8 mouse cellular contexts compared by ENCODE assay signal in genomic region chr2:152398691-152399090, GRCm38 (mm10). TPM values are rescaled to one million over a fixed set of nuclear protein-coding genes. Genes with fewer than 3 reads are reported as not detected.
DNase-seq lines count a peak whose midpoint lies in the region; ATAC-seq lines count a peak whose summit lies in the region.

No protein-coding gene starts in this region.

- peak; percentile 86 for ATAC-seq in intestine, embryonic 16.5 days

- H3K4me2 ChIP-seq in intestine, embryonic 16.5 days (ENCODE audit: low read depth, low read length): peak overlapping the region; percentile 86

- no peaks in the 10 kb centered on the region for H3K27me3 ChIP-seq in intestine, embryonic 16.5 days (replicated peaks; ENCODE audit: control insufficient read depth, insufficient read depth, low read length)

- no peaks in the 10 kb centered on the region for H3K9me3 ChIP-seq in intestine, embryonic 16.5 days (ENCODE audit: control insufficient read depth, low read length)

- peak overlapping the region; percentile 92 for H3K9ac ChIP-seq in intestine, embryonic 16.5 days (ENCODE audit: low read depth, low read length)

- H3K36me3 ChIP-seq in intestine, embryonic 16.5 days (ENCODE audit: control insufficient read depth, insufficient read depth, low read length): no peaks in the 10 kb centered on the region

- peaks cover 17% of the 10 kb centered on the region for H3K4me1 ChIP-seq in intestine, embryonic 16.5 days (ENCODE audit: control insufficient read depth, insufficient read depth, low read length)

- peak overlapping the region; percentile 99 for H3K27ac ChIP-seq in intestine, embryonic 16.5 days (ENCODE audit: low read length)

- peak; percentile 97 for DNase-seq in adrenal gland, adult 2 months
- peak; percentile 97 for DNase-seq in embryo, embryonic 11 days
- peak; percentile 86 to 88 for DNase-seq in gastrocnemius, postnatal 36 days
- peak; percentile 89 to 91 for DNase-seq in left cerebral cortex, postnatal 25 days (ENCODE audit: low spot score in 2 of 2)
- peak; percentile 96 for DNase-seq in mesoderm, embryonic 11.5 days (ENCODE audit: low read depth, low spot score)
- peak; percentile 91 for DNase-seq in right cerebral cortex, postnatal 25 days
- peak; percentile 88 to 93 for DNase-seq in urinary bladder, postnatal 36 days (ENCODE audit: low spot score in 2 of 2)

- intact Hi-C loops in gastrocnemius, postnatal 36 days (cut with DNase I): no loop called here
- intact Hi-C loops in left cerebral cortex, postnatal 25 days (cut with DNase I): loop anchor here (1.0 kb wide), 1 partner anchor 16 kb away; no protein-coding TSS in a partner anchor

- H3K4me3 ChIP-seq in intestine, embryonic 16.5 days (ENCODE audit: low read length): peak overlapping the region; percentile 86

- WGBS in intestine, embryonic 16.5 days: under 1% methylated on average over 38 of the region's 38 CpGs

RNA-seq across cellular contexts. Expression of gene Sox12, which starts 0.8 kb away (rescaled TPM):
- total RNA-seq in adrenal gland, adult 2 months (2021): 10 to 100 TPM in 1 of 2 experiments, 1 to 10 TPM in 1; 6.2 to 11.0 TPM
- polyA plus RNA-seq in adrenal gland, adult 2 months (2012; rRNA removed): 13.7 and 15.9 TPM in 2 replicates
- total RNA-seq in gastrocnemius, postnatal 36 days (2021): 1 to 10 TPM; 1.4 to 1.5 TPM
- polyA plus RNA-seq in intestine, embryonic 16.5 days (2015; fragmentation: Nextera tagmentation; extraction: Ambion mirVana): 3.5 and 3.6 TPM in 2 replicates
- 10 to 100 TPM; 14.0 to 15.6 TPM for total RNA-seq in left cerebral cortex, postnatal 25 days (2021)

RNA-seq across cellular contexts. Expression of gene Zcchc3, which starts 16.1 kb away (rescaled TPM):
- total RNA-seq in adrenal gland, adult 2 months (2021): 1 to 10 TPM; 5.4 to 7.8 TPM
- 3.3 and 3.7 TPM in 2 replicates for polyA plus RNA-seq in adrenal gland, adult 2 months (2012; rRNA removed)
- total RNA-seq in gastrocnemius, postnatal 36 days (2021): 1 to 10 TPM in 1 of 2 experiments, under 1 TPM in 1; 0.84 to 2.1 TPM
- polyA plus RNA-seq in intestine, embryonic 16.5 days (2015; fragmentation: Nextera tagmentation; extraction: Ambion mirVana): 20.7 and 21.2 TPM in 2 replicates
- total RNA-seq in left cerebral cortex, postnatal 25 days (2021): 1 to 10 TPM; 9.5 to 9.9 TPM

RNA-seq across cellular contexts. Expression of gene 6820408C15Rik, which starts 16.7 kb away (rescaled TPM):
- total RNA-seq in adrenal gland, adult 2 months (2021): under 1 TPM; 0.32 to 0.35 TPM
- polyA plus RNA-seq in adrenal gland, adult 2 months (2012; rRNA removed): 0.07 and 0.13 TPM in 2 replicates
- total RNA-seq in gastrocnemius, postnatal 36 days (2021): not detected
- 0.54 and 0.79 TPM in 2 replicates for polyA plus RNA-seq in intestine, embryonic 16.5 days (2015; fragmentation: Nextera tagmentation; extraction: Ambion mirVana)
- total RNA-seq in left cerebral cortex, postnatal 25 days (2021): 1 to 10 TPM; 2.1 to 2.2 TPM

RNA-seq across cellular contexts. Expression of gene Nrsn2, which starts 22.3 kb away (rescaled TPM):
- total RNA-seq in adrenal gland, adult 2 months (2021): 1 to 10 TPM; 3.9 to 5.0 TPM
- 7.4 and 8.4 TPM in 2 replicates for polyA plus RNA-seq in adrenal gland, adult 2 months (2012; rRNA removed)
- not detected for total RNA-seq in gastrocnemius, postnatal 36 days (2021)
- polyA plus RNA-seq in intestine, embryonic 16.5 days (2015; fragmentation: Nextera tagmentation; extraction: Ambion mirVana): 2.5 and 2.7 TPM in 2 replicates
- total RNA-seq in left cerebral cortex, postnatal 25 days (2021): 10 to 100 TPM; 73.5 to 90.0 TPM

RNA-seq across cellular contexts. Expression of gene Trib3, which starts 54.9 kb away (rescaled TPM):
- total RNA-seq in adrenal gland, adult 2 months (2021): 10 to 100 TPM in 1 of 2 experiments, 1 to 10 TPM in 1; 2.8 to 23.9 TPM
- 5.8 and 6.9 TPM in 2 replicates for polyA plus RNA-seq in adrenal gland, adult 2 months (2012; rRNA removed)
- 1 to 10 TPM in 1 of 2 experiments, under 1 TPM in 1; 0.62 to 1.5 TPM for total RNA-seq in gastrocnemius, postnatal 36 days (2021)
- polyA plus RNA-seq in intestine, embryonic 16.5 days (2015; fragmentation: Nextera tagmentation; extraction: Ambion mirVana): 4.4 and 7.1 TPM in 2 replicates
- total RNA-seq in left cerebral cortex, postnatal 25 days (2021): under 1 TPM; 0.66 to 0.76 TPM

Comparison
In these comparisons a context has a peak if more than half of its experiments do, and no peak if none do; other contexts are left out.
1. Peak in every context shown above with its lines: DNase-seq, ATAC-seq, H3K4me3 ChIP-seq and H3K27ac ChIP-seq.